Mouse (Mus musculus): ENCODE measurements around the gene Tbx2.
A peak's percentile ranks its signal among the peaks of the same experiment; 100 is the strongest.

Gene Tbx2

GRCm38 (mm10) chr11:85832231-85832924 lies at the start of gene Tbx2:
Gene Tbx2 (plus strand): TSS chr11:85832551.
- DNase-seq (ENCODE audit: low spot score in 2 of 2): no peak

- peak in 1 of 2 experiments; percentile 9 for DNase-seq (ENCODE audit: low spot score in 2 of 2)
Measured at GRCm38 (mm10) chr11:85786113-85786718, 46.1 kb upstream of the Tbx2 start.

- no peak for DNase-seq (ENCODE audit: low spot score in 2 of 2)
Measured at GRCm38 (mm10) chr11:85789750-85790149, 42.6 kb upstream of the Tbx2 start.

- no peak for DNase-seq (ENCODE audit: low spot score in 2 of 2)
Measured at GRCm38 (mm10) chr11:85790267-85790666, 42.1 kb upstream of the Tbx2 start.

- no peak for DNase-seq (ENCODE audit: low spot score in 2 of 2)
Measured at GRCm38 (mm10) chr11:85791212-85791611, 41.1 kb upstream of the Tbx2 start.

GRCm38 (mm10) chr11:85792534-85793215 lies 39.7 kb upstream of the Tbx2 start:
- DNase-seq (ENCODE audit: low spot score in 2 of 2): no peak

GRCm38 (mm10) chr11:85799456-85799855 lies 32.9 kb upstream of the Tbx2 start:
- no peak for DNase-seq (ENCODE audit: low spot score in 2 of 2)

- no peak for DNase-seq (ENCODE audit: low spot score in 2 of 2)
Measured at GRCm38 (mm10) chr11:85799856-85800255, 32.5 kb upstream of the Tbx2 start.

- DNase-seq (ENCODE audit: low spot score in 2 of 2): no peak
Measured at GRCm38 (mm10) chr11:85800380-85800779, 32.0 kb upstream of the Tbx2 start.

- DNase-seq (ENCODE audit: low spot score in 2 of 2): no peak
Measured at GRCm38 (mm10) chr11:85804048-85804447, 28.3 kb upstream of the Tbx2 start.

- no peak for DNase-seq (ENCODE audit: low spot score in 2 of 2)
Measured at GRCm38 (mm10) chr11:85805779-85806178, 26.6 kb upstream of the Tbx2 start.

- DNase-seq (ENCODE audit: low spot score in 2 of 2): no peak
Measured at GRCm38 (mm10) chr11:85807353-85807752, 25.0 kb upstream of the Tbx2 start.

GRCm38 (mm10) chr11:85811229-85811628 lies 21.1 kb upstream of the Tbx2 start:
- no peak for DNase-seq (ENCODE audit: low spot score in 2 of 2)

- DNase-seq (ENCODE audit: low spot score in 2 of 2): no peak
Measured at GRCm38 (mm10) chr11:85811676-85812075, 20.7 kb upstream of the Tbx2 start.

- DNase-seq (ENCODE audit: low spot score in 2 of 2): no peak
Measured at GRCm38 (mm10) chr11:85812201-85812966, 20.0 kb upstream of the Tbx2 start.

- no peak for DNase-seq (ENCODE audit: low spot score in 2 of 2)
Measured at GRCm38 (mm10) chr11:85814678-85815077, 17.7 kb upstream of the Tbx2 start.

GRCm38 (mm10) chr11:85816471-85816870 lies 15.9 kb upstream of the Tbx2 start:
- DNase-seq (ENCODE audit: low spot score in 2 of 2): no peak

GRCm38 (mm10) chr11:85818401-85818800 lies 13.9 kb upstream of the Tbx2 start:
- DNase-seq (ENCODE audit: low spot score in 2 of 2): no peak

GRCm38 (mm10) chr11:85820959-85821358 lies 11.4 kb upstream of the Tbx2 start:
- no peak for DNase-seq (ENCODE audit: low spot score in 2 of 2)

- no peak for DNase-seq (ENCODE audit: low spot score in 2 of 2)
Measured at GRCm38 (mm10) chr11:85821659-85822058, 10.7 kb upstream of the Tbx2 start.

- peak in 1 of 2 experiments; percentile 70 for DNase-seq (ENCODE audit: low spot score in 2 of 2)
Measured at GRCm38 (mm10) chr11:85823181-85823580, 9.2 kb upstream of the Tbx2 start.

GRCm38 (mm10) chr11:85823794-85824193 lies 8.6 kb upstream of the Tbx2 start:
- no peak for DNase-seq (ENCODE audit: low spot score in 2 of 2)

Data from left cerebral cortex, adult 9 months (tissue).